Mouse (Mus musculus) heart, embryonic 12.5 days (tissue): ENCODE data around the gene Upf2. TPM values are rescaled to one million over a fixed set of nuclear protein-coding genes. Genes with fewer than 3 reads are reported as not detected.
A peak's percentile ranks its signal among the peaks of the same experiment; 100 is the strongest.

ENCODE experiments used
- ATAC-seq: fragments of 200-750 bp; cut with Nextera tagmentation; 2 replicates; pipeline ENCODE4 v1.8.0; 2017; ENCODE audit warnings: moderate TSS enrichment, moderate library complexity; ENCODE audit not compliant: insufficient number of reproducible peaks, low FRiP score
- H3K27ac ChIP-seq: fragments of 300-500 bp; sonication (generic); 2 replicates; pipeline ENCODE4 v1.5.1; 2016; ENCODE audit warnings: mild to moderate bottlenecking, moderate library complexity; ENCODE audit not compliant: poor library complexity, severe bottlenecking
- H3K27me3 ChIP-seq: fragments of 300-500 bp; sonication (generic); replicated peaks from 2 replicates; pipeline ENCODE4 v1.6.1; 2016; ENCODE audit warnings: mild to moderate bottlenecking, moderate library complexity
- H3K36me3 ChIP-seq: fragments of 300-500 bp; sonication (generic); 2 replicates; pipeline ENCODE4 v1.6.1; 2016; ENCODE audit warnings: mild to moderate bottlenecking, moderate library complexity
- H3K4me1 ChIP-seq: fragments of 300-500 bp; sonication (generic); replicated peaks from 2 replicates; pipeline ENCODE4 v1.6.1; 2016; ENCODE audit warnings: mild to moderate bottlenecking
- H3K4me2 ChIP-seq: fragments of 300-500 bp; sonication (generic); 2 replicates; pipeline ENCODE4 v1.6.1; 2016; ENCODE audit warnings: mild to moderate bottlenecking, moderate library complexity
- H3K4me3 ChIP-seq: fragments of 300-500 bp; sonication (generic); 2 replicates; pipeline ENCODE4 v1.5.1; 2016; ENCODE audit warnings: mild to moderate bottlenecking
- H3K9ac ChIP-seq: fragments of 300-500 bp; sonication (generic); 2 replicates; pipeline ENCODE4 v1.6.1; 2016; ENCODE audit warnings: mild to moderate bottlenecking, moderate library complexity
- H3K9me3 ChIP-seq: fragments of 300-500 bp; sonication (generic); replicated peaks from 2 replicates; pipeline ENCODE4 v1.6.1; 2016; ENCODE audit warnings: mild to moderate bottlenecking, moderate library complexity
- WGBS: fragments of 180-500 bp; shearing (Covaris S2); methylation state at CpG from one replicate; pipeline ENCODE4 v1.1.7; 2016; 5-methylcytosine and 5-hydroxymethylcytosine counted together
- polyA plus RNA-seq: library from polyadenylated mRNA; unstranded; fragments of >200 nt; fragmentation: Nextera tagmentation; extraction: Ambion mirVana; gene quantifications from 2 replicates; pipeline ENCODE4 v1.2.1, GENCODE M21; 2016

Upf2 gene
- 7.3 and 8.2 TPM in 2 replicates for polyA plus RNA-seq

DNA sequence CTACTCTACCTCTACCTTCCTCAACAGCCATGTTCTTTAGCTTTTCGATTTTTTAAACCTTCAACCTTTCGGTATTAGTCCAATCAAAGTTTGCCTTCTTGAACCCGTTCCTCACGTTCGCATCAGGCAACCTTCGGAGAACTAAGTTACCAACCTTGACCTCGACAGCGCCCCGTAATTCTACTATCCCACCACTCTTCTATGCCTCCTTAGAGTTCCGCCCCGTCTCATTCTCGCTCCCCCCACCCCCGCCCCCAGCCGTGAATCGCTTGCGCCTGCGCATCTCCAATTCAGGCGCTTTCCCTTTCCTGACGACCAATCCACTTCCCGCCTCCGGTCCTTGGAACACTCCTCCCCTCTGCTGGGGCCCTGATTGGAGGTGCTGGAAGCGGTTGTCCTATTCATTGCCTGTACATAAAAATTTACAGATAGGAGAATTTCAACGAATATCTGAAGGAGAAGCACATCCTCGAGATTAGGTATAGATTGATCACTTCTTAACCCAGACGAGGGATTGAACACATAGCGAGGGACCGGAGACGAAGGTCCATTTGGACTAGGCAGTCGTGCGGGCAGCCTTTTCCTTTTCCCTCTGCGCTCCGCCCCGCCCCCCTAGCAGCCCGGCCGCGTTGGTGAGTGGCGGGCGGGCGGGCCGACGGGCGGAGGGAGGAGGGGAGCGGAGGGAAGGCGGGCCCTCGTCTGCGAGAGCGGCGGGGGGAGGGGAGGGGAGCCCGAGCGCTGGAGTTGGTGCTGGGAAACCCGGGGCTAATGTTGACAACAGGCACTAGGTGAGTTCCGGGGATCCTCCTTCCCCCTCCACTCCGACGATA, at the start of gene Upf2:
Gene Upf2 (plus strand): TSS at position 704 of the 830 bp plus-strand sequence.
- Histone ChIP-seq H3K4me2 (peak within 1 kb of the TSS; percentile 88), H3K9me3 (no peaks in the 10 kb centered on the region), H3K27me3 (no peaks in the 10 kb centered on the region), H3K4me3 (peak within 1 kb of the TSS; percentile 98), H3K36me3 (no peaks in the 10 kb centered on the region), H3K27ac (peak within 1 kb of the TSS; percentile 93), H3K4me1 (peaks cover 4% of the 10 kb centered on the region), H3K9ac (peak within 1 kb of the TSS; percentile 97)
- peak; percentile 96 for ATAC-seq
- under 1% methylated on average over 49 of the region's 54 CpGs for WGBS

DNA sequence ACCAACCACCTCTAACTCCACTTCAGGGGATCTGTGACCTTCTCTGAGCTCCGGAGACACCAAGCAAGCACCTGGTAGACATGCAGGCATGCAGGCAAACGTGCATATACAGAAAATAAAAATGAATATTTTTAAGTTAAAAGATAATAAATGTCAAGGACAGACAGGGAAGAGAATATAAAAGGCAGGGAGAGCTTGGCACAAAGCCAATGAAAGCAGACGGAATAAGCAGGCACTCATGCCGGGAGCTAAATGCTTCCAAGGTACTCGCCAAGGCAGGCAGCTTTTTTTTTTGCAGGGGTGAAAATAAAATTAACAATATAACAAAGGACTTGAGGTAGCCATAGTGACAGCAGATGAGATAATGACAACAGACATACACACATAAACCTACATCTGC, 45.2 kb upstream of the Upf2 start:
- Histone ChIP-seq H3K4me1 (peaks cover 2% of the 10 kb centered on the region; the same call in 1 of the 2 replicates), H3K27ac (no peak overlapping the region), H3K9me3 (0 out of 2 replicates have a peak, but pooled peaks cover 4% of the 10 kb centered on the region), H3K4me3 (no peak overlapping the region), H3K4me2 (no peak overlapping the region), H3K9ac (no peak overlapping the region), H3K36me3 (no peaks in the 10 kb centered on the region; the same call in none of the 2 replicates), H3K27me3 (no peaks in the 10 kb centered on the region)
- no peak for ATAC-seq
- 32% methylated on average over 5 of the region's 5 CpGs for WGBS

DNA sequence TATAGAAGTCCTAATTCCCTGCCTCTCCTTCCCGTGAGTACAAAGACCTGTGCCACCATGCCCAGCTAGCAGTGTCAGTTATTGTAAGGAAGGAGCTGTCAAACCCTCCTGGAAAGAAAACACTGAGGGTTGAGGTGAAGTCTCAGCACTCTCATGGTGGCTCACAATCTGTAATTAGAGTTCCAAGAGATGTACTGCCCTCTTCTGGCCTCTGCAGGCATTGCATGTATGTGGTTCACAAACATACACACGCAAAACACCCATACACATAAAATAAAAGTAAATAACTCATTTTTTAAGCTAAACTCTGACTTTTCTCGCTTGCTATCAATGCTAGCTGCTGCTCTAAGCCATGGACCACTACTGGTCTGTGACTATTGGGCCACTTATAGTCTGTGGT, 44.6 kb upstream of the Upf2 start:
- ATAC-seq: no peak
- no peaks in the 10 kb centered on the region for H3K27me3 ChIP-seq
- peaks cover 2% of the 10 kb centered on the region; the same call in 1 of the 2 replicates for H3K4me1 ChIP-seq
- no peaks in the 10 kb centered on the region; the same call in none of the 2 replicates for H3K36me3 ChIP-seq
- 0 out of 2 replicates have a peak, but pooled peaks cover 4% of the 10 kb centered on the region for H3K9me3 ChIP-seq
- H3K4me2 ChIP-seq: no peak overlapping the region
- H3K4me3 ChIP-seq: no peak overlapping the region
- H3K9ac ChIP-seq: no peak overlapping the region
- WGBS: 53% methylated on average over 3 of the region's 3 CpGs
- H3K27ac ChIP-seq: no peak overlapping the region

DNA sequence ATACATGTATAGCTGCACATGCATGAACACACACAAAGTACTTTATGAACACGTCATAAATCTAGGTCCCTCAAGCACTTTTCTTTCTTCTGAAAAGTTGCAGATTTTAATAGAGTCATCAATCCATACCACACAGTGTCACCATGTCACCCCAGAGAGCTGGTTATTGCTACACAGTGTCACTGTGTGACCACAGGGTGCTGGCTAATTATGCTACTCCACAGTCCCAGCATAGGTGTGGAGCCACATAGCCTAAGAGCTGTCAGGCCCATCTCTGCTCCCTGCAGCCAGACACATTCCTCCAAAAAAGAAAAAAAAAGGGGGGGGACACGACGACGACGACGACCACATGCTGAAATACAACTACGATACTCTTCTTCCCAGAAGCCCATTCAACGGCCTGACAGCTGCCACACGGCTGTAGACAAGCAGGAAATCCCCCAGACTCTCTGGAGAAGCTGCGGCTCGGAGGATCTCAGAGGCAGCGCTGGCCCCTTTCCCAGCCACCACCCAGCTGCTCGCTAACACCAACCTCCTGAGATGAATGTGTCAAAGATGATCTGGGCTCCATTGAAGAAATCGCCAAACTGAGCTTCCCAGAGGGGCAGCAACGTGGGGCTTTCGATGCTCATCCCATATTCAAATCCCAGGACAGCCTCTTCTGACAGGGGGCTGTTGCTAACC, 39.8 kb upstream of the Upf2 start:
- 0 out of 2 replicates have a peak, but pooled peaks cover 4% of the 10 kb centered on the region for H3K9me3 ChIP-seq
- no peaks in the 10 kb centered on the region for H3K27me3 ChIP-seq
- 0 out of 2 replicates have a peak, but pooled peaks cover 2% of the 10 kb centered on the region for H3K4me1 ChIP-seq
- WGBS: 63% methylated on average over 16 of the region's 16 CpGs
- no peak overlapping the region for H3K27ac ChIP-seq
- H3K4me3 ChIP-seq: no peak overlapping the region
- no peak for ATAC-seq
- no peaks in the 10 kb centered on the region for H3K36me3 ChIP-seq
- no peak overlapping the region for H3K9ac ChIP-seq
- no peak overlapping the region for H3K4me2 ChIP-seq

DNA sequence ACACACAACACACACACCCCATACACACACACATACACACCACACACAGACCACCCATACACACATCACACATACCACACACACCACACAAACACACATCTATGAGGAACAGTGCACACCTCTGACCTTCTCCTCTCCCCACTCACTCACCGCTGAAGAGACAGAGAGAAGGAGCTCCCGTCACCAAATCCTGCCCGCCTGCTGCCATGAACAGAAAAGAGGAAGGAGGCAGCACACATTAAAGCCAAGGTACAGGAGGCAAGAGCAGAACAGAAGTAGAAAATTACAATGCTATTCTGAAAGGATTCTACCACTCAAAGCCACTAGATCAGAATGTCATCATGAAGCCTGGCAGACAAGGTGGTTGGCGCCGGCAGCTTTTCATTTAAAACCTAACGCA, 28.4 kb upstream of the Upf2 start:
- no peaks in the 10 kb centered on the region for H3K9me3 ChIP-seq
- no peak for ATAC-seq
- H3K36me3 ChIP-seq: 0 out of 2 replicates have a peak, but pooled peaks cover 2% of the 10 kb centered on the region

DNA sequence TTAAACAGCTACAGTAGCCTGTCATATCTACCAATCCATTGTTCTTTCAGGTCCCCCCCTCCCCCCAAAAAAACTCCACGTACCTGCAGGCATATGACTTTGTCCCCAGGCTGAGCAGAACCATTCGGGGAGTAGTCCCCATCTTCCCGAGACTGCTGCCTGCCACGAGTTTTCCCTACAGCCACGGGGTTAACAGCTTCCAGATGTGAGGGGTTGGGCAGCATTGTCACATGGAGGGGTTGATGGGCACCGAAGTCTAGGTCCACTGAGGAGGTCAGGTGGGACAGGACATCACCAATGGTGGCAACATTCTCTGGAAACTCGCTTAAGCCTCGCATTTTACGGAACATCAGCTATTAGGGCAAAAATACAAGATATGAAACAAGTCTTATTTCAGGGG, 27.5 kb upstream of the Upf2 start:
- no peaks in the 10 kb centered on the region for H3K27me3 ChIP-seq
- no peak overlapping the region for H3K4me3 ChIP-seq
- 73% methylated on average over 9 of the region's 9 CpGs for WGBS
- no peak overlapping the region for H3K27ac ChIP-seq
- 0 out of 2 replicates have a peak, but pooled peaks cover 2% of the 10 kb centered on the region for H3K36me3 ChIP-seq
- ATAC-seq: no peak
- H3K9me3 ChIP-seq: no peaks in the 10 kb centered on the region
- H3K4me1 ChIP-seq: no peaks in the 10 kb centered on the region
- H3K4me2 ChIP-seq: no peak overlapping the region
- no peak overlapping the region for H3K9ac ChIP-seq

More for the DNA sequence above, 28.4 kb upstream of the Upf2 start:
- Histone ChIP-seq H3K4me3 (no peak overlapping the region), H3K4me2 (no peak overlapping the region), H3K9ac (no peak overlapping the region), H3K27ac (no peak overlapping the region), H3K4me1 (no peaks in the 10 kb centered on the region), H3K27me3 (no peaks in the 10 kb centered on the region)
- 94% methylated on average over 6 of the region's 6 CpGs for WGBS

DNA sequence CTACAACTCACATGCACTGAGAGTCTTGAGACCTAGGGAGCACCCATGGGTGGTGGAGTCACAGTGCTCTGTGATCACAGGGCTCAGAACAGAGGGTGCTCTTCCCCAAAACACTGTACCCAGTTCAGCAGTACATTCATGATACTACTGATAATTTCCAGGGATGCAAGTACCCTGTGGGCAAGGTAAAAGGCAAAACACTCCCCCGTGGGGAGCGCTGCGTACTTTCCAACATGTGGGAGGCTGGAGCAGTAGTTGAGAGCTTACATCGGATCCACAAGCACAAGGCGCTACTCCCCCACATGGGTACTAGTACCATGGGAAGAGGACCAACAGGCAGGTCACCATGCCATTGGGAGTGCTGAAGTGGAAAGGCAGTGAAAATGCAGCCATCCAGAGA, 23.8 kb upstream of the Upf2 start:
- H3K9me3 ChIP-seq: no peaks in the 10 kb centered on the region
- WGBS: 91% methylated on average over 5 of the region's 5 CpGs
- no peaks in the 10 kb centered on the region for H3K36me3 ChIP-seq
- no peak overlapping the region for H3K9ac ChIP-seq
- H3K27ac ChIP-seq: no peak overlapping the region
- H3K4me1 ChIP-seq: no peaks in the 10 kb centered on the region
- no peaks in the 10 kb centered on the region for H3K27me3 ChIP-seq
- no peak for ATAC-seq
- H3K4me3 ChIP-seq: no peak overlapping the region
- H3K4me2 ChIP-seq: no peak overlapping the region

DNA sequence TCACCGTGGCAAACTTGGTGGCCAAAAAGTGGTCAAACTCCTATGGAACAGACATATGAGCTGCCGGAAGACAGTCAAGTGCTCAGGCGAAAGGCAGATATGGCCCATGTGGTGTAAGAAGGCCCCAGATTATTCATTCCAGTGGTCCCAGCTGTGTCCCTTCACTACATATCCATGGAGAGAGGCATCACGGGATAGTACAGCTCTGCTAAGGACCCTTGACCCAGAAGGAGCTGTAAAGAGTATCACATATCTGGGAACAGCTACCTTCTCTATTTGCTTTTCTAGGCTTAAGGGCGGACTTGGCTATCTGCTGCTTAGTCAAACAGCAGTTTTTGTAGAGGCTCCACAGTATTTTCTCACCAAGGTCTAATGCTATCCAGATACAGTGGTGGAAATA, 21.5 kb upstream of the Upf2 start:
- no peak overlapping the region for H3K4me2 ChIP-seq
- H3K9ac ChIP-seq: no peak overlapping the region
- no peaks in the 10 kb centered on the region for H3K9me3 ChIP-seq
- no peak overlapping the region for H3K27ac ChIP-seq
- H3K36me3 ChIP-seq: no peaks in the 10 kb centered on the region
- no peaks in the 10 kb centered on the region for H3K27me3 ChIP-seq
- ATAC-seq: no peak
- H3K4me3 ChIP-seq: no peak overlapping the region
- WGBS: 83% methylated on average over 5 of the region's 5 CpGs
- H3K4me1 ChIP-seq: no peaks in the 10 kb centered on the region

DNA sequence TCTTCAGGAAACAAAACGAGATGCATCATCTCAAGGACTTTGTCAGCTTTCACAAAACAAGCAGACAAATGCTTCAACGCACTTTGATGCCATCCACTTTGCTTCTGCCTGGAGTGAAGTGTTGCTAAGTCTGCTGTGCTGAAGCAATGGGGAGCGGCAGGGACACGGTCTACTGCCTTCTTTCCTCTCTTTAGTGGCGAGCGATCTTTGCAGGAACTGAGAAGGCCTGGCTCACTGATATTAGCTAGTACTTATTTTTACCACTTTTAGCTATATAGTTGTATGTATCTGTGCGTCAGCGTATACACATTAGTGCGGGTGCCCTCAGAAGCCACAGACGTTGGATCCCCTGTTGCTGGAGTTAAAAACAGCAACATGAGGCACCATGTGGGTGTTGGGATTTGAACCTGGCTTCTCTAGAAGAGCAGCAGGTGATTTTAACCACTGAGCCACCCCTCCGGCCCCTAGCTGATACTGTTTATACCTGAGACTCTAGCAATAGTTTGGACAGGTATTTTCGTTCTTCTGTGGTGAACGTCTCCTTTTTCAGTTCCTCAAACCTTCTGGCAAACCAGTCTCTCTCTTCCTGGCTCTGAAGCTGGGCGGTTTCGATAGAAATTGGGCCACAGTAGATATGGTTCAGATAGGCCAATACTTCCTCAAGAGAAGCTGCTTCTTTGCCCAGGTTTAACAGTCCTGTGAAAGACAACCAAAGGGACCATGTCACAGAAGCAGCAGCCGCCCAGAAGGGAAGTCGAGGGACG, 20.8 kb upstream of the Upf2 start:
- H3K4me2 ChIP-seq: no peak overlapping the region
- H3K9ac ChIP-seq: no peak overlapping the region
- H3K27ac ChIP-seq: no peak overlapping the region
- no peaks in the 10 kb centered on the region for H3K9me3 ChIP-seq
- no peaks in the 10 kb centered on the region for H3K36me3 ChIP-seq
- no peaks in the 10 kb centered on the region for H3K4me1 ChIP-seq
- 90% methylated on average over 18 of the region's 18 CpGs for WGBS
- H3K4me3 ChIP-seq: no peak overlapping the region
- no peaks in the 10 kb centered on the region for H3K27me3 ChIP-seq
- no peak for ATAC-seq

DNA sequence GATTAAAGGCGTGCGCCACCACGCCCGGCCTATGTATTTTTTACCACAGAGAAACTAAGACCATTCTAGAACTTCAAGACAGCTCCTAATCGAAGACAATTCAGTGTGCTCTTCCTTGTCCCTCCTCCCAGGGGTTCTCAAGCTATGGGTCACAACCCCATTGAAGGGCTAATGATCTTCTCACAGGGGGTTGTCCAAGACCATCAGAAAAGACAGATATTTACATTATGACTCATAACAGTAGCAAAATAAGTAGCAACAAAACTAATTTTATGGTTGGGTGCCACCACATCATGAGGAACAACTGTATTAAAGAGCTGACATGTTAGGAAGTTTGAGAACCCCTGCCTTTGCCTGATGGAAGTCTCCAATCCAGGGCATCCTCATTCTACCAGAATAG, 19.3 kb upstream of the Upf2 start:
- H3K36me3 ChIP-seq: no peaks in the 10 kb centered on the region
- H3K9ac ChIP-seq: no peak overlapping the region
- H3K9me3 ChIP-seq: no peaks in the 10 kb centered on the region
- 91% methylated on average over 5 of the region's 5 CpGs for WGBS
- H3K4me3 ChIP-seq: no peak overlapping the region
- H3K27ac ChIP-seq: no peak overlapping the region
- ATAC-seq: no peak
- H3K4me1 ChIP-seq: no peaks in the 10 kb centered on the region
- H3K4me2 ChIP-seq: no peak overlapping the region
- no peaks in the 10 kb centered on the region for H3K27me3 ChIP-seq

DNA sequence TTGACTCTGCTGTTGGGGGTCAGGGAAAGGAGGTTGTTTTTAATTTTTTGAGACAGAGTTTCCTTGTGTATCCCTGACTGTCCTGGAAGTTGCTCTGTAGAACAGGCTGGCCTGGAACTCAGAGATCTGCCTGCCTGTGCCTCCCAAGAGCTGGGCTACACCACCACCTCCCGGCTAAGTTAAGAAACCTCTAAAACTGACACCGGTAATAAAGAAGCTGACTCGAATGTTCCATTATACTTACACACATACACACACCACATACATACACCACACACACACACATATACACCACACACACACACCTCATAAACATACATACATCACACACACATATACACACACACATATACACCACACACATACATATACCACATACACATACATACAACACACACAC, 16.3 kb upstream of the Upf2 start:
- H3K36me3 ChIP-seq: no peaks in the 10 kb centered on the region
- no peak overlapping the region for H3K9ac ChIP-seq
- no peaks in the 10 kb centered on the region for H3K4me1 ChIP-seq
- no peak overlapping the region for H3K4me3 ChIP-seq
- no peak for ATAC-seq
- H3K27me3 ChIP-seq: no peaks in the 10 kb centered on the region
- WGBS: 86% methylated on average over 3 of the region's 3 CpGs
- H3K4me2 ChIP-seq: no peak overlapping the region
- H3K9me3 ChIP-seq: no peaks in the 10 kb centered on the region
- no peak overlapping the region for H3K27ac ChIP-seq
